Mouse (Mus musculus) v-Abl transformed pro-B cells (cell line): ENCODE measurements around the gene Pnp.
"Not testable (repeated sequence)": the region's sequence is repeated elsewhere in the genome, so short reads cannot be mapped to it uniquely, and the experiment has no call there.

Experiments used
- in situ Hi-C, 2 experiments: fragments of 400-800 bp; cut with MboI; formaldehyde crosslinking; loops; one replicate each; pipeline ENCODE4 v1.15.1; 2025; ENCODE audit not compliant: unreplicated experiment in 2 of 2

Gene Pnp

DNA sequence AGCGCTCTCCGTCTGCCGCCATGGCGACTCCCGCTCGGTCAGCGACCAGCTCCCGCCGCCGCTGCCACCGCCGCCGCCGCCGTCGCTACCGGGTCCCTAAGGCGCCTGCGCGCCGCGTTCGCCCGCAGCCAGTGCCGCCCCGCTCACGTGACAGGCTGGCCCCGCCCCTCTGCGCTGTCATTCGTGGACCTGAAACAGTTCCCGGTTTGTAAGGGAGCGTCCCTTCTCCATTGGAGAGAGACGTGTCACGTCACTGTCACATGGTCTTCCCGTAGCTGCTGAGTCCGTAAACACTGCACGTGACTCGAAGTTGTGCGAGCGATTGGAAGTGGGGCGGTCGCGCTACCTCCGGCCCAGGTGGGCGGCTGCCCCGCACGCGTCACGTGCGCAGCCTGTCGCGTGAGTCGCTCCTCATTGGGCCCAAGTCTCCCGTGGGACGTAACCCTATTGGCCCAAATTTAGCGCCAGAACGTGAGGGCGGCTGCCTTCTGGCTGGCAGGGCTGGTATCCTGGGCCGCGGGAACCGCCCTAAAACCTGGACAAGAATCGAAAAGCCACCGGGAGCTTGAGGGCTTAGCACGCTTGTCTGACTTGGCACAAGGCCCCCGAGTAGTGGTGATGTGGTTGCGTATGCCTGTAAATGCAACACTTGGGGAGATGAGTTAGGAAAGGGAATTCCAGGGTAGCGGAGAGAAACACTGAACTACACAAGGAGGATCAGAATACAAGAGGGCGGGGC lies at the start of gene Pnp, which contains the start of gene Pip4p1:
Pnp (plus strand) TSS at position 329 of the 739 bp plus-strand sequence.
Pip4p1 (minus strand) TSS at position 103 of the 739 bp plus-strand sequence.
- in situ Hi-C loops = no loop called here

DNA sequence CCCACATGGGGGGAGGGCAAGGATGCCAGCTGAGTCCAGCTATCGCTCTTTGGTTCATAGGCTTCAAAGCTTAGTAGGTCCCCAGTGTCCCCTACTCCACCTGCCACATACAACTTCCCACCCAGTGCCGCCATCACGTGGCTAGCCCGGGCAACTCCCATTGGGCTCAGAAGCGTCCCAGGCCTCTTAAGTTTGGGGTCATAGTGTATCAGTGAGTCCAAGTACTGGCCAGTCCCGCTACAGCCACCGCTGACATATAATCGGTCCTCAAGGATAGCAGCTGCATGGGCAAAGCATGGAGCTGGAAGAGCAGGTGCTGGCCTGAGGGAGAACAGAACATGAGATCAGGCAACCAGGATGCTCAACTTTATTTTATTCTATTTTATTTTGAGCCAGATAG lies 39.3 kb upstream of the Pnp start:
- in situ Hi-C loops = no loop called here

DNA sequence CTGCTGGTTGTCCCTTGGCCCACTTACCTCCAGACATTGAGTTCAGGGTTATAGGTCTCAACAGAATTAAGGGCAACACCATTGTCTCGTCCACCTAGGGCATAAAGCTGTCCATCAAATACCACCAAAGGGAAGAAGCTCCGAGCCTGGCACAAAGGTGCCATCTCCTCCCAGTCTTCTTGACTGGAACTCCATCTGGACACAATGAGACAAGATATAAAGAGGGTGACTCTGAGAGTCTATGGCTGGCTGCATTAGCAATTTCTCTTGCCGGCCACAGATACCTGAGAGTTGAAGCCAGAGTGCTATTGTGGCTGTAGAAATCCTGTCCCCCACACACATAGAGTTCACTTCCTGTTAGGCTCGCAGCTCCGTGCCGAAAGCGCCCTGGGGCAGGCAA lies 38.8 kb upstream of the Pnp start:
- in situ Hi-C loops = no loop called here

DNA sequence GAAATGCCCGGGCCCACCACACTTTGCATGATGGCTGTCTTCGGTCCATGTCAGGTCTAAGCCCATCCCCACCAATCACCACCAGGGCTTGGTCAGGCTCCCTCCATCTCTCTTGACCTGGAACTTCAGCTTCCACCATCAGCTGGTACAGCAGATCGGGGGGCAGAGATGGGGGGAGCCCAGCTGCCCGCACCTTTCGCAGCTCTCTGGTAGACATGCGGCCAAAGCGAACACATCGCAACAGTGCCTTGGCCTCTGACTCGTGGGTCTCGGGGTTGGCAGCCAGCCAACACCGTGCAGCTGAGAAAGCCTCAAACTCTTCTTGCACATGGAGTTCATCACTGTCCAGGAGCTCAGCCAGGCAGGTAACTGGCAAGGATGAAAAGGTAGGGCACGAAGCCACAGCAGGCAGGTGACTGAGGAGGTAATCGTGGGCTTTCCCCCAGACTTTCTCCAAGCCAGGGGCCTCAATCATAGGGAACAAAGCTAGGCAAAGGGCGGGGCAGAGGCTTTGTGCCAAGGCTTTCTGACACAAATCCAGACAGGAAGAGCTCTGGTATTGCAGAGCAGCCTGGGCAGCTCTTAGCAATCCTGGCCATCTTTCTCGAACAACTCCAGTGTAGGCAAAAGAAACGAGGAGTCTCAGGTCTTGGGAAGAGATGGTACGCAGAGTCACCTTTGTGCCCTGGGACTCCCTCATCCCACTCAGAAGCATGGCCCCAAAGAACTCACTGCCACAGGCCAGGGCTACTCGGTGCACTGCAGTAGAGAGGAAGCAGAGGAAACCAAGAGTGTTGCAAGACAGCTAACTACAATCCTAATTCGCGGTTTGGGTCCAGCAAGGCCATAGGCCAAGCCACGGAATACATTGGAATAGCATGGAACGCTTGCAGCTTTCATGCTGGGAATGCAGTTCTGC lies 38.1 kb upstream of the Pnp start:
- in situ Hi-C loops = no loop called here

DNA sequence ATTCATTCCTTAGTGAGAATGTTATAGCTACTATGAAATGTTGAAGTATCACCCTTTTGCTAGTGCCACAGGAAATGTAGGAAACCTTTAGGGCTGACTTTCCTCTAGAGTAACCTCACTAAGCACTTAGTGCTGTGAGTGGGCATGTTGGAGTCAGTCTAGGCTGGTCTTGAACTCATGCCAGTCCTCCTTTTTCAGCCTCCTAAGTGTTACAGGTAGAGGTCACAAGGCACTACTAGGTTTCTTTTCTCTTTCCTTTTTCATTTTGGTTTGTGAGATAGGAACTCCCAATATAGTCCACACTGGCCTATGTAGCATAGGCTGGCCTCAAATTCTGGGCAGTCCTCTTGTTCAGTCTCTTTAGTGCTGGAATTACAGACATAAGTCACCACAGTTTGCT lies 35.5 kb upstream of the Pnp start:
- in situ Hi-C loops = no loop called here

DNA sequence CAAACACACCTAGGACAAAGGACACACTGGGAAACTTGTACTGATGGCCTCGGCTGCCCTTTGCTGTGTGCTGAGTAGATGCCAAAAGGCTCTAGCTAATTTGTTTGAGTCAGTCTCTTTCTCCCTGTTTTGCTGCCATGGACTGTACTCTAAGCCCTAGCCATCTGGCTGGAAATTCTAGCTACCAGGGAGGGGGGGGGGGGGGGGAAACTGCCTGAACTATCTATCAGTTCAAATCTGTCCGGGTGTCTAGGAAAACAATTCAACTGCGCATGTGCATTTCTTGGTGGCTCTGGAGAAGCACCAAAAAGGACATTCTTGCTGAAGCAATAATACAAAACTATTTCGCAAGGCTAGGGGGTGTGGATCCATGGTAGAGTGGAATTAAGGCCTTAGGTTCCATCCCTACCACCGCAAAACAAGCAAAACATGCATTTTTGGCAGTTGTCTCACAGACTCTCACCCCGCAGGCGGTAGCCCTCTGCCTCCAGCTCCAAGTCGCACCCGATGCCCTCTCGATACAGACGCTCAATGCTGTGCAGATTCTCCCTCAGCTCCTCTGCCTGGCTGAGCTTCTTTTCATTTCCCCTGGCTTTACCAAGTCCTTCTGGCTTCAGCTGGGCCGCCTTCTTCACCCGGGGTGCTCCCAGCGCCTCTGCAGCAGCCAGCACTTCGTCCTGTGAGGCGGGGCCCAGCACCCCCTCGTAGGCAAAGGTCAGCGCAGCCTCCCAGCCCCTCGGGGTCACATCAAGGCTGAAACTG lies 34.7 kb upstream of the Pnp start:
- in situ Hi-C loops = no loop called here

DNA sequence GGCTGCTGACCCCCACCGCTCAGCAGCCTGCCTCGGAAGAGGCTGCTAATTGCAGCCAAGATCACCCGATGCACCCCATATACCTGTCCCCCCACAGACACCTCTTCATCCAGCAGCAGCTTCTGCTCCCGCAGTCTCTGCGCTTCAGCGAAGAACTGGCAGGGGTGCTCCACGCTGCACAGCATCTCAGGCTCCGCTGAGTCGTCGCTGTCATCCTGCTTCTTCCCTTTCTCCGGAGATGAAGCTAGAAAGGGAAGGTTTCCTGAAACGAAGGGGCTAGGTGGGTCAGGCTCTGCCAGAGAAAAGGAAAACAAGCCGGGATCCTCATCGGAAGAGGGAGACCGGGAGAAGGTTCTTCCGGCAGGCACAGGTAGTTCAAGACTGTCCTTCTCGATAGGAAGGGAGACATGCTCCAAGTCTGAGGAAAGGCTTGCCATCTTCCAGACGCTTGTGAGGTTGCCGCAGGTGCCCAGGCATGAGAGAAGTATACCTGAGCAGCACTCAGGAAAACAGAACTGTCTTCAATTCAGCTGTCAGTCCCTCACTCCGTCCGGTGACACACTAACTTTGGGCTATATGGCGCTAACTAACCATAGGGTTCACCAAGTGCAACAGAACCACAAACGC lies 34.0 kb upstream of the Pnp start:
- in situ Hi-C loops = no loop called here

DNA sequence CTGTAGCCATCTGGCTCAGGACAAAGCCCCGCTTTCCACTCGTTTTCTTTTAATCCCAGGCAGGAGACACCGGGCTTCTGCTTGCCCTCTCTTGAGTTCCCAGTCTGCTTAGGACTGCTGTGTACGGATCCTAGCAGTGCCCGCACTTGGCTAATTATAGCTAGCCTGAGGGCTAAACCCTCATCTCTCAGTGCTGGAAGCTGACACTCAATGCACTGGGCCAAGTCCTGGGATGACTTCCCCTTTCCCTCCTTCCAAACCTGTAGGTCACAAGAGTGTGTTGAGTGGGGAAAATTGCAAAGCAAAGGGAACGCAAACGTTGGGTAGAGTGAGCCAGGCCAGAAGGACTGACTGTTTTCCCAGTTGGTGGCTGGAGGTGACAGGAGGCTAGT lies 33.5 kb upstream of the Pnp start, which contains the start of gene Klhl33:
Klhl33 (minus strand) TSS at position 134 of the 392 bp plus-strand sequence.
- in situ Hi-C loops = no loop called here

DNA sequence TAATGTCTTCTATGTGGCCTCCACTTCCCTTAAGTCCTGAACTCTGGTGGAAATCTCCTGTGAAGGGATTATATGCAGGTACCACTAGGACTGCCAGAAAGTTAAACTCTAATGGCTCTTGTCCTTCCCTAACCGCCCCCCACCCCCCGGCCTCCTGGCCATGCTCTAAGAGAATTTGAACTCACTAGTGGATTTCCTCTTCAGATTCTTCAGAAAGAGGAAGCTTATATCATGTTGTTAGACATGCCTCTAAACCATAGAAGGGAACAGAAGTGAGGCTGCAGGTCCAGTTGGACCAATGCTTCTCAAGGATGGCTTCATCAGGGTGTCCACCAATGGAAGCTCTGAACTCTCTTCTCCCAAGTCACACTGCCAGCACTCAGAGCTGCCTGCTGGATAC lies 32.9 kb upstream of the Pnp start:
- in situ Hi-C loops = not testable (repeated sequence)

DNA sequence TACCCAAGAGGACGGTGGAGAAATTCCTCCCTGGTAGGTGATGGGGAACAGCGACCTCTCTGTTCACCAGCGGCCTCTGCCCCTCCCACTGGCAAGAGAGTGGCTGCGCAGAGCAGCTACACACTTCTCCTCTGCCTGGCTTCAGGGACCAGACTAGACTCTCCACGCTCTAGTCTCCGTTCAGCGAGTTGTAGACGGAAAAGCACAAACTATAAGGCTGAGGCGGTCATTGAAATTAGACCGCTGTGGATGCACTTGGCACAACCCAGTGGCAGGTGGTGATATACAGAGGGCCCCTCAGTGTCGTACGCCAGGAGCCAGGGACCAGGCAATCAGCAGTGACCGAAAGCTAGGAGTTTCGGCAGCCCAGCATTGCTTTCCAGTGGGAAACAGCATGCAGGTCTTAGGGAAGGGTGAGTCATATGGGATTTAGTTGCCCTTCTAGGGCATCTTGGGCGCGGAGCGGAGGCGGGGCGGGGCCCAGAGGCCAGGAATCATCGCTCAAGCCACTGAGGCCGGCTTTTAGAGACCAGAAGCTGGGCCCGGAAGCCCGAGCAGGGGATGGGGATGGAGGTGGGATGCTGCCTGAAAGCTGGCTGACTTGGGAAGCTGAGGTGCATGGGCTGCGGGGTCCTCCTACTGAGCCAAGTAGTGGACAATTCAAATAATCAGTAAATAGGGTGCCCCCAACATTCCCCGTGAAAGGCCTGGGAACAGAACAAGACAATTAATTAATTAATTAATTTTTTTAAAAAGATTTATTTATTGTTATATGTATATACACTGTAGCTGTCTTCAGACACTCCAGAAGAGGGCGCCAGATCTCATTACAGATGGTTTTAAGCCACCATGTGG lies 26.7 kb upstream of the Pnp start:
- in situ Hi-C loops = no loop called here

DNA sequence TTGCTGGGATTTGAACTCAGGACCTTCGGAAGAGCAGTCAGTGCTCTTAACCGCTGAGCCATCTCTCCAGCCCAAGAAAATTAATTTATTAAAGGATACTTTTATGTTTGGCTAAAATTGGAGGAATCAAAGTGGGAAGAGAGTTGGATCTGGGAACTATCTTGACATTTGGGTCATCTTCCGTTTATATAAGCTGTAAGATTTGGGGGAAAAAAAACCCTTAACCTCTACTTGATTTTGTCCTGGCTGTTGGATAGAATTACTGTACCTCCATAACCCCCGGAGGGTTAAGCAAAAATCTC lies 26.1 kb upstream of the Pnp start:
- in situ Hi-C loops = no loop called here

DNA sequence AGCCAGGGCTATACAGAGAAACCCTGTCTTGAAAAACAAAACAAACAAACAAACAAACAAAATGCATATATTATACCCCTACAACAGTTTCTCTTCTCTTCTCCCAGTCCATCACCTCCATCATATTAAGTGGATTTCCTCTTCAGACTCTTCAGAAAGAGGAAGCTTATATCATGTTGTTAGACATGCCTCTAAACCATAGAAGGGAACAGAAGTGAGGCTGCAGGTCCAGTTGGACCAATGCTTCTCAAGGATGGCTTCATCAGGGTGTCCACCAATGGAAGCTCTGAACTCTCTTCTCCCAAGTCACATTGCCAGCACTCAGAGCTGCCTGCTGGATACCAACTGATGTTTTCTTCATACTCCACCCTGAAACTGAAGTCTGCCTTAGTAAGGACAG lies 25.6 kb upstream of the Pnp start:
- in situ Hi-C loops = not testable (repeated sequence)

DNA sequence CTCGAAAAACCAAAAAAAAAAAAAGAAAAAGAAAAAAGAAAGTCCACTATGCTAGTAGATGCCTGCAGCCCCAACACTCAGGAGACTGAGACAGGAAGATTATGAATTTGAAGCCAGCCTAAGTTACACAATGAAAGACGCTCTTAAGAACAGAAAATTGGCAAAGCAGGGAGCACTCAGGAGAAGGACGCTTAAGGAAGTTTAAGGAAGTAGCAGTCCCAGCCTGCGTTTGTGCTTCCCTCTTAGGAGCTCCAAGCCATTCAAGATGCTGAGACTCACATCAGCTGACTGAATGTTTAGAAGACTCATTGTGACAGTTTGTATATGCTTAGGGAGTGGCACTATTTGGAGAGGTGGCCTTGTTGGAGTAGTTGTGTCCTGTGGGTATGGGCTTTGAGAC lies 22.8 kb upstream of the Pnp start:
- in situ Hi-C loops = no loop called here

DNA sequence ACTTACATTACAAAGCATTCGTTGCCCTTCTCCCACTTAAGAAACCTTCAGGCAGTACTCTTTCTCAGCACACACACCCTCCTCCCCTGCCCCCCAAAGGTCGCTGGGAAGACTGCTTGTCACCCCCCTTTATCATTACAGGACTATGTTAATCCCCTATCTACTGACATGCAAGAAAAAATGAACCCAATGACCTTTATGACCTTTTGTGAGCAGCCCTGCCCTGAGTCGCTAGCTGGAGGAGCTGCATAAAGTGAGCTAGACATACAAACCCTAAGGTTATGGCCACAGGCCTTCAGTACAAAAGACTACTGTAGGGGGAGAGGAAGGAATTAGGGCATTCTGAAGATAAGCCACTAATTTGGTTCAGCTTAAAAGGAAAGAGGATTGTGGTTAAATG lies 19.5 kb upstream of the Pnp start:
- in situ Hi-C loops = no loop called here

DNA sequence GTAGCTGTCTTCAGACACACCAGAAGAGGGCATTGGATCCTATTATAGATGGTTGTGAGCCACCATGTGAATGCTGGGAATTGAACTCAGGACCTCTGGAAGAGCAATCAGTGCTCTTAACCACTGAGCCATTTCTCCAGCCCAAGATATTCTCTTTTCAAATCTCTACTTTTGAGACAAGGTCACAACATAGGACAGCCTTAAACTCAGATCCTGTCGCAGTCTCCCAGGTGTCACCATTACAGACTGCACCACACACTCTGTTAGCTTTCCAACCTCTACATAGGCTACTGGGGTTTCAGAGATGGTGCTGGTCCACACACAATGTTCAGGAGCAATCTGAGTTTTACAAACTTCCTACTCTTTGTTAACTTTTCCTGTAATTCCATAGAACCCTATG lies 7.4 kb upstream of the Pnp start:
- in situ Hi-C loops = loop anchor here (5.0 to 10.0 kb wide), 4 partner anchors 46 to 141 kb away; partner anchors contain the start of genes Ccnb1ip1 (in 1 of the 2) and Parp2 (in 1 of the 2)

DNA sequence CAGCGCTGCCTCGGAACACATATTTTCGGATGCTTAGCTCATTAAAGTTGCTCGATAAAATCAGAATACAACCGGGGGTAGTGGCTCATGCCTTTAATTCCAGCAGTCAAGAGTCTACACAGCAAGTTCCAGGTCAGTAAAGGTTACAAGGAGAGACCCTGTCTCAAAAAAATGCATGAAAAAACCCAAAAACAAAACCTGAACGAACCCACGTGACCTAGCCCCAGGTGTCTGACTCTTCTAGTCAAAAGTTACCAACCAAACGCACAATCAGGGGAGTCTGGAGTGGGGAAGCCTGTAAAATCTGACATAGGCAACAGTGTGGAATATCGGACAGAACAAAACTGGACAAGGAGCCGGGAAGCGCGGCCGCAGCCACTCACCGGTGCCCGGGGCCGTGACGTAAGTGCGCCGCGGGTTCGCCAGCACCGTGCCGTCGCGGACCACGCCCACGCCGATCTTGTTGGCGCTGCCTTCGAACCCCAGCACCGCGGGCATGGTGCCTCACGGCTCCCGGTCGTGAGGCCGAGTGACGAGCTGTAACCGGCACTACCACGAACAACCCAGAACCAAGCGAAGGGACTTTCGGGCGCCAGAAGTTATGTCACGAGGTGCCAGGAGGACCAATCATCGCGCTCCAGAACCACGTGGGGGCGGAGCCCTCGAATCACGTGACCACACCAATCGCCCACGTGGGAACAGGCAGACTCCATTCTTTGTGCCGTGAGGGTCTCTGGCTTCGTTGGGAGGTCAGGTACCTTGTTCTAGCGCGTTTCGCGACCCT lies 6.4 kb upstream of the Pnp start, which contains the start of the genes Osgep and Apex1:
Osgep (minus strand) TSS at position 613 of the 784 bp plus-strand sequence.
Apex1 (plus strand) TSS at position 688 of the 784 bp plus-strand sequence.
- in situ Hi-C loops = loop anchor here (5.0 to 10.0 kb wide), 4 partner anchors 47 to 140 kb away; partner anchors contain the start of genes Ccnb1ip1 (in 1 of the 2) and Parp2 (in 1 of the 2)

DNA sequence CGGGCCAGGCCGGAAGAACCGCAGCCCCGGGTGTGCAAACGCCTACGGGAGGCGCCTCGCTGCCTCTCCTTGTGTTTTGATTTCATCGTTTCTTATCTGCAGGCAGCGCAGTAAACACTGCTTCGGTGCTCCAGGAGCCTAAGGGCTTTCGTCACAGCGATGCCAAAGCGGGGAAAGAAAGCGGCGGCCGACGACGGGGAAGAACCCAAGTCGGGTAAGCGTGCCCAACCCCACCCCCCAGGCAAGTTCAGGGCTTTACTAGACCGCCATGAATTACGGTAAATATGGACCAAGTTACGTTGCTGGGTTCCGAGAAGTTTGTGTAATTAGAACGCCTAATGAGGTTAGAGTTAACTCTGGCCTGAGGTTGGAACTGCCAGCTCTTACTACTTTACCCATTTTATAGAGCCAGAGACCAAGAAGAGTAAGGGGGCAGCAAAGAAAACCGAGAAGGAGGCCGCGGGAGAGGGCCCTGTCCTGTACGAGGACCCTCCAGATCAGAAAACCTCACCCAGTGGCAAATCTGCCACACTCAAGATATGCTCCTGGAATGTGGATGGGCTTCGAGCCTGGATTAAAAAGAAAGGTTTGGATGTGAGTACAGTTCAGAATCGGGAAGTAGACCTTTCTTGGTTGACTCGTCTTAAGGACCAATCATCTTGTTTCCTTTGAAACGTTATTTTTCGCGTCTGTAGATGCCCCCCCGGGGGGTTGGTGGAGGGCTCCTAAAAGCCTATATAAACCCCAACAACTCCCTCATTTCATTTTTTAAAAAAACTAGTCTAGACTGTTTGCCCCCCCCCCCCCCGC lies 5.6 kb upstream of the Pnp start:
- in situ Hi-C loops = loop anchor here (10.0 kb wide), 2 partner anchors 121 to 139 kb away; partner anchors contain the start of genes Ccnb1ip1 (in 1 of the 2) and Parp2 (in 1 of the 2)
